Mouse (Mus musculus) liver, postnatal 0 days (tissue): Measurements from ENCODE around the gene Pnpo. TPM values are rescaled to one million over a fixed set of nuclear protein-coding genes. Genes with fewer than 3 reads are reported as not detected.

ENCODE experiments used
- ATAC-seq: fragments of 200-750 bp; cut with Nextera tagmentation; 2 replicates; pipeline ENCODE4 v1.8.0; 2017; ENCODE audit warnings: mild to moderate bottlenecking, moderate library complexity
- DNase-seq: peaks from one replicate; pipeline ENCODE4 v3.0.0-alpha.2; 2016
- H3K27ac ChIP-seq: fragments of 300-500 bp; sonication (generic); 2 replicates; pipeline ENCODE4 v1.5.1; 2014; ENCODE audit warnings: antibody characterized with exemption, moderate library complexity, mild to moderate bottlenecking, low read depth
- H3K27me3 ChIP-seq: fragments of 300-500 bp; sonication (generic); 2 replicates; pipeline ENCODE4 v1.6.1; 2014; ENCODE audit warnings: low read length, control low read depth, mixed read lengths; ENCODE audit not compliant: insufficient read depth
- H3K36me3 ChIP-seq: fragments of 300-500 bp; sonication (generic); replicated peaks from 2 replicates; pipeline ENCODE4 v1.6.1; 2014; ENCODE audit warnings: mild to moderate bottlenecking, control low read depth, low read length, moderate library complexity, mixed read lengths; ENCODE audit not compliant: insufficient read depth
- H3K4me1 ChIP-seq: fragments of 300-500 bp; sonication (generic); 2 replicates; pipeline ENCODE4 v1.6.1; 2014; ENCODE audit warnings: antibody characterized with exemption, mild to moderate bottlenecking, control low read depth; ENCODE audit not compliant: insufficient read depth
- H3K4me2 ChIP-seq: fragments of 300-500 bp; sonication (generic); 2 replicates; pipeline ENCODE4 v1.6.1; 2014; ENCODE audit warnings: low read depth, mild to moderate bottlenecking, low read length, moderate library complexity, mixed read lengths
- H3K4me3 ChIP-seq: fragments of 300-500 bp; sonication (generic); 2 replicates; pipeline ENCODE4 v1.5.1; 2014; ENCODE audit warnings: low read depth, low read length
- H3K9ac ChIP-seq: fragments of 300-500 bp; sonication (generic); replicated peaks from 2 replicates; pipeline ENCODE4 v1.6.1; 2014; ENCODE audit warnings: mild to moderate bottlenecking, moderate library complexity
- H3K9me3 ChIP-seq: fragments of 300-500 bp; sonication (generic); 2 replicates; pipeline ENCODE4 v1.6.1; 2016; ENCODE audit warnings: mild to moderate bottlenecking, control low read depth, low read length, mixed read lengths
- CTCF ChIP-seq: sonication (generic); IDR thresholded peaks from 2 replicates; pipeline ENCODE4 v1.5.1; 2016; ENCODE audit warnings: antibody characterized with exemption, low read depth
- EP300 ChIP-seq: IDR thresholded peaks from 2 replicates; pipeline ENCODE4 v1.6.1; 2016; ENCODE audit warnings: antibody characterized with exemption, low read depth, mild to moderate bottlenecking
- WGBS: fragments of 180-500 bp; shearing (Covaris S2); extraction: QIAGEN DNeasy Blood & Tissue Kit; methylation state at CpG from one replicate; pipeline ENCODE4 v1.1.7; 2014; ENCODE audit not compliant: insufficient replicate concordance; 5-methylcytosine and 5-hydroxymethylcytosine counted together
- polyA plus RNA-seq: library from polyadenylated mRNA; unstranded; fragments of >200 nt; fragmentation: Nextera tagmentation; extraction: Ambion mirVana; gene quantifications from 2 replicates; pipeline ENCODE4 v1.2.1, GENCODE M21; 2015

Pnpo gene
- polyA plus RNA-seq, 1 experiment from 2014 or later = 273 TPM

DNA sequence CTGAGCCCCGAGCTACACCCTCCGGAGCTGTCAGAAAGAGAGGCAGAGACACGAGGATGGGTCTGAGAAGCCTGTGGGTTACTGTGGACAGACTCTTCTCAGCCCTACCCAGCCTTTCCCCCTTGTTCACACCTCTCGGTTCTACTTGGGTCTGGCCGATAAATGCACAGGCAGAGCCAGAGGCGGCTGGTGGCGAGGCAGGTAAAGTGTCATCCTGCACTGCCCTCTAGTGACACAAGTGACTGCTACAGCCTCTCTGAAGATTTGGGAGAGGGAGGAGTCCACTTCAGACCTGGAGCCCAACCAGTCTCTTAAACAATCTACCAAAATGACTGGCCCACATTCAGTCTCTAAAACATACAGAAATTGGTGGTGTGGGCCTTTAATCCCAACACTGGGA, 33.8 kb downstream of the Pnpo start:
- no peak overlapping the region for H3K27ac ChIP-seq
- 39% methylated on average over 7 of the region's 7 CpGs for WGBS
- H3K27me3 ChIP-seq = no peaks in the 10 kb centered on the region
- H3K4me1 ChIP-seq = peaks cover 2% of the 10 kb centered on the region
- H3K4me2 ChIP-seq = no peak overlapping the region
- TF ChIP-seq CTCF (peak; percentile 89), EP300 (no peak)
- DNase-seq = peak; percentile 79
- ATAC-seq = peak; percentile 71
- no peak overlapping the region for H3K9ac ChIP-seq
- no peak overlapping the region for H3K4me3 ChIP-seq
- H3K9me3 ChIP-seq = no peaks in the 10 kb centered on the region
- H3K36me3 ChIP-seq = peaks cover 37% of the 10 kb centered on the region

DNA sequence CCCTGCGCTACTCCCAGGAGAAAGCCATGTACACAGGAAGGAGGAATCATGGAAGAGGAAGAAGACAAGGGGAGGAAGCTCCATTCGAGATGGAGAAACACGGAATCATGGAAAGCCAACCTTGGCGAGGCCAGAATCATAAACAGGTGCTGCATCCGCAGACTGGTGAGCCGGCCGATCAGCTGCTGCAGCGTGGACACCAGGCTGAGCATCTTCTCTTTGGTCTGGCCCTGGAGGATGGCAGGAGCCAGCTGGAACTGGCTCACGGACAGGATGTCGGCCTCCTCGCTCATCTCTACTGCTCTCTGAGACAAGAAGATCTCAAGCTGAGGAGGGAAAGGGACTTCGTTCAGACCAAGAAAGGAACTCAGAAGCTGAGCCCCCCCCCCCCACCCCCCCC, 35.2 kb downstream of the Pnpo start:
- no peaks in the 10 kb centered on the region for H3K9me3 ChIP-seq
- H3K27ac ChIP-seq = no peak overlapping the region
- no peak overlapping the region for H3K9ac ChIP-seq
- DNase-seq (no peak), ATAC-seq (no peak)
- H3K36me3 ChIP-seq = peaks cover 37% of the 10 kb centered on the region
- no peaks in the 10 kb centered on the region for H3K27me3 ChIP-seq
- no peaks in the 10 kb centered on the region; the same call in 1 of the 2 replicates for H3K4me1 ChIP-seq
- H3K4me3 ChIP-seq = no peak overlapping the region
- H3K4me2 ChIP-seq = no peak overlapping the region
- no peak for TF ChIP-seq CTCF
- no peak for TF ChIP-seq EP300
- 86% methylated on average over 12 of the region's 12 CpGs for WGBS

- Histone ChIP-seq H3K9me3 (no peaks in the 10 kb centered on the region), H3K36me3 (peaks cover 31% of the 10 kb centered on the region), H3K27ac (no peak overlapping the region), H3K27me3 (no peaks in the 10 kb centered on the region), H3K4me2 (no peak overlapping the region), H3K9ac (no peak overlapping the region), H3K4me3 (no peak overlapping the region), H3K4me1 (no peaks in the 10 kb centered on the region; the same call in 1 of the 2 replicates)
- 56% methylated on average over 15 of the region's 15 CpGs for WGBS
- TF ChIP-seq CTCF (no peak), EP300 (no peak)
- no peak for ATAC-seq
- no peak for DNase-seq
These were observed 37.2 kb downstream of the Pnpo start for GRCm38 (mm10) chr11:96906431-96907161.

DNA sequence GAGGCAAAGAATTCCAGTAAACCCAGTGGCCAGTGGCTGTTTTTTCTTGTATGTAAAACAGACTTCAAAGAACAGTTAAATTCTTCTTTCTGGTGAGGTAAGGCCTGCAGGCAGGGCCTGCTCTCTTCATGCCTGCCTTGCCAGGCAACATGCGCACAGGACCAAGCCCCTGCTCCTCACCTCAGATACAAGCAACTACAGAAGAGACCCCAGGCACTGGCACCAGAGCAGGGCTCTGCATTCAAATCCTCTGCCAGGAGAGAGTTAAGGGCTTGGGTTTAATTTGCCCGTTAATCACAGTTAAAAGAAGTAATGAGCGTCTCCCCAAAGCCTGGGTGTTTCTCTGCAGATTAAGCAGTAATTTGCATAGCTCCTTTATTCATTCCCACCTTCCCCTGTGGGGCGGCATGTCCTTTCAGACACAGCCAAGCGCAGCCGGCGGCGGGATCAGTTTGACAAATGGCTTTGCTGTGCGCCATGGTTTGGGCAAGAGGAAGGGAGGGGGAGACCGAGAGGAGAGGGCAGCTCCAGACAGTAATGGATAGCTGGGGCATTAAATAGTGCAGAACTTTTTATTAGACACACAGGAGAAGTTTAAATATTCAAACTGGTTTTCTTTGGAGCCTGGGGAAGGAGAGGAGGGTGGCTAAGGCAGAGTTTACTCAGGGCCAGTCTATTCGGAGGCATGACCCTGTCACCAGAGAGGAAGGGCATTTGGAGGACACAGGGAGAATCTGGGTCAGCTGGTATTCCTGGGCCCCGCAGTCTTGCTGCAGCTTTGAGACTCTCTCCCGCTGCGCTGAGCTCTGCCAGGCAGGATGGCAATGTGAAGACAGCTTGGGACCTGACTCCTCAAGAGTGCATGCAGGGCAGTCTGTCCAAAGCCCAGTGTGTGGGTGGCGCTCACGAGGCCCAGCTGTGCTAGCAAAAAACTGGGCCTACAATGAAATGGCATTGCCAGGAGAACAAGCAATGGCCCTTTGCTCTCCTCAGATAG, 40.8 kb downstream of the Pnpo start:
- no peak for TF ChIP-seq EP300
- no peak for TF ChIP-seq CTCF
- no peaks in the 10 kb centered on the region; the same call in 1 of the 2 replicates for H3K4me1 ChIP-seq
- H3K27me3 ChIP-seq = no peaks in the 10 kb centered on the region
- no peak overlapping the region for H3K4me2 ChIP-seq
- no peaks in the 10 kb centered on the region; the same call in 1 of the 2 replicates for H3K36me3 ChIP-seq
- no peak for DNase-seq
- WGBS = 52% methylated on average over 16 of the region's 16 CpGs
- H3K4me3 ChIP-seq = no peak overlapping the region
- no peaks in the 10 kb centered on the region for H3K9me3 ChIP-seq
- no peak overlapping the region for H3K27ac ChIP-seq
- ATAC-seq = no peak
- no peak overlapping the region for H3K9ac ChIP-seq

- Histone ChIP-seq H3K36me3 (no peaks in the 10 kb centered on the region; the same call in 1 of the 2 replicates), H3K27me3 (no peaks in the 10 kb centered on the region), H3K9ac (no peak overlapping the region), H3K4me2 (no peak overlapping the region), H3K4me1 (no peaks in the 10 kb centered on the region), H3K4me3 (no peak overlapping the region), H3K27ac (no peak overlapping the region), H3K9me3 (no peaks in the 10 kb centered on the region)
- 85% methylated on average over 9 of the region's 9 CpGs for WGBS
- DNase-seq (no peak), ATAC-seq (no peak)
- TF ChIP-seq EP300 (no peak), CTCF (no peak)
These were observed 42.5 kb downstream of the Pnpo start for GRCm38 (mm10) chr11:96901332-96901731.
